Mouse (Mus musculus) monocyte, adult 59 days (primary cell): ENCODE results near the gene Tiparp. TPM values are rescaled to one million over a fixed set of nuclear protein-coding genes. Genes with fewer than 3 reads are reported as not detected.

Experiments
- total RNA-seq, 2 experiments: library from RNA; stranded (reverse); gene quantifications; one replicate each; pipeline ENCODE4 v1.2.4; 2023

Tiparp gene
- 10 to 100 TPM; 85.1 to 95.9 TPM for total RNA-seq

GRCm38 (mm10) chr3:65527691-65528601, at the start of gene Tiparp:
Gene Tiparp (plus strand): TSS chr3:65528410.

Other genes starting within 250 kb of the Tiparp start
- gene Ssr3, start 135.8 kb upstream of the Tiparp start, total RNA-seq, result 100 to 1,000 TPM; 138 to 145 TPM
- under 1 TPM; 0.64 to 0.79 TPM for gene Lekr1, start 137.8 kb downstream of the Tiparp start, total RNA-seq